Mouse (Mus musculus): ENCODE results near the gene Adamts4. TPM values are rescaled to one million over a fixed set of nuclear protein-coding genes. Genes with fewer than 3 reads are reported as not detected.
"Not testable (repeated sequence)": the region's sequence is repeated elsewhere in the genome, so short reads cannot be mapped to it uniquely, and the experiment has no call there.

The Adamts4 gene
- total and polyA plus RNA-seq, 3 experiments: 0.04 to 0.25 (median 0.09) TPM

- Histone ChIP-seq H3K4me2 (ENCODE audit: insufficient read depth, low read depth, poor library complexity, severe bottlenecking) (no peak overlapping the region), H3K27me3 (replicated peaks) (no peaks in the 10 kb centered on the region), H3K27ac (ENCODE audit: insufficient read depth, low read depth) (no peak overlapping the region), H3K9ac (ENCODE audit: insufficient read depth, low read depth) (no peak overlapping the region), H3K4me1 (ENCODE audit: control insufficient read depth in 1 of 2, insufficient read depth in 2 of 2) (peaks cover 0 to 18% of the 10 kb centered on the region in 2 experiments; a peak in 2 of 4 replicates), H3K79me2 (replicated peaks; ENCODE audit: control insufficient read depth, extremely low read depth, insufficient read depth, poor library complexity, severe bottlenecking) (no peaks in the 10 kb centered on the region), H3K36me3 (replicated peaks in 1 of 2; ENCODE audit: control insufficient read depth in 1 of 2, insufficient read depth in 1 of 2, low read length in 1 of 2) (peaks cover 86 to 94% of the 10 kb centered on the region in 2 experiments), H3K4me3 (replicated peaks in 1 of 3; ENCODE audit: low read depth in 2 of 3, low read length in 2 of 3, poor library complexity in 1 of 3) (no peak overlapping the region), H3K9me3 (replicated peaks; ENCODE audit: low read length) (no peaks in the 10 kb centered on the region)
- TF ChIP-seq SMC3 (IDR thresholded peaks at IDR 0.05; ENCODE audit: low read depth, low read length) (peak; percentile 87), KAT2A (IDR thresholded peaks at IDR 0.05; ENCODE audit: insufficient replicate concordance, low read length) (no peak), RCOR1 (conservative IDR thresholded peaks at IDR 0.05; ENCODE audit: low read depth, low read length) (no peak), RAD21 (IDR thresholded peaks at IDR 0.05; ENCODE audit: low read depth, low read length) (peak; percentile 80), CTCF (conservative IDR thresholded peaks at IDR 0.05 in 1 of 2, IDR thresholded peaks at IDR 0.05 in 1 of 2; ENCODE audit: low read depth in 2 of 2, low read length in 2 of 2) (peak; percentile 53 to 87; a peak in 3 of 4 replicates)
- dilution Hi-C loops (cut with MboI; ENCODE audit: extremely low pct_ligation_motif_present, extremely low pct_unique_long_range_greater_than_20kb, low sequenced_read_pairs): no loop called here
- peak; percentile 65 for DNase-seq (ENCODE audit: extremely low read depth)
- in situ Hi-C loops (cut with MboI; ENCODE audit: low pct_ligation_motif_present, low pct_unique_long_range_greater_than_20kb, low sequenced_read_pairs): no loop called here
These were observed 11.8 kb upstream of the Adamts4 start for GRCm38 (mm10) chr1:171238463-171238862.

DNA sequence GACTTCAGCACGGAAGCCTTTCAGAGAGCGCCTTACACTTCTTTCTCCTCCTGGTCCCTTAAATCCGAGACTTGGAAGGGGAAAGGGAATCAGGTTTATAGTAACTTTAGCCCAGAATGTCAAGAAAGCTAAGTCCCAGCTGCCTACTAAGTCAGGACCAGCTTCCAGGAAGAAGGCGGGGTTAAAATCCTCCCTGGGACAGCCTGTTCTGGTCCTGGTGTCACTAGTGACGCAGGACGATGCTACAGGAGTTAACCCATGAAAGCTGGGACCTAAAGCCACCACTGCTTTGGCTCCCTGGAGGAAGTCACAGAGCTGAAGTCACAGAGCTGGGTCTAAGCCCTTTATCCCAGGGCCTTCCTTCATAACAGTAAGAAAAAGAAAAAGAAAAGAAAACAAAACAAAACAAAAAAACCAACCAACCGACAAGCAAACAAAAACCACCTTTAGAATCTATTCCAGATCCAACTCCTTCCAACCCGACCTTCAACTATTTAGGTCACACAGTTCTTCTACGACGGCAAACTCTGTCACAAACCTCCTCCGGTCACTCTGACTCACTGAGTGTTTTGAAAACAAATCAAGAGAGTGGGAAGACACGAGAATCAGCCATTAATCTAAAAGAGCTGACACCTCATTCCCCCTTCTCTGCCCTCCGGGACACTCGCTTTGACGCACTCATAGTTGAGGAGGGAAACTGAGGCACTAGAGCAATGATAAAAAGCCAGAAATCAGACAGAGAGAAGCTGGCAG is 10.1 kb upstream of the Adamts4 start:
- in situ Hi-C loops (cut with MboI; ENCODE audit: low pct_ligation_motif_present, low pct_unique_long_range_greater_than_20kb, low sequenced_read_pairs) (no loop called here), dilution Hi-C loops (cut with MboI; ENCODE audit: extremely low pct_ligation_motif_present, extremely low pct_unique_long_range_greater_than_20kb, low sequenced_read_pairs) (no loop called here)
- Histone ChIP-seq H3K4me3 (replicated peaks in 1 of 3; ENCODE audit: low read depth in 2 of 3, low read length in 2 of 3, poor library complexity in 1 of 3) (no peak overlapping the region), H3K9me3 (replicated peaks; ENCODE audit: low read length) (no peaks in the 10 kb centered on the region), H3K9ac (ENCODE audit: insufficient read depth, low read depth) (no peak overlapping the region), H3K27me3 (replicated peaks) (no peaks in the 10 kb centered on the region), H3K36me3 (replicated peaks in 1 of 2; ENCODE audit: control insufficient read depth in 1 of 2, insufficient read depth in 1 of 2, low read length in 1 of 2) (peaks cover 84 to 96% of the 10 kb centered on the region in 2 experiments), H3K27ac (ENCODE audit: insufficient read depth, low read depth) (no peak overlapping the region), H3K4me2 (ENCODE audit: insufficient read depth, low read depth, poor library complexity, severe bottlenecking) (no peak overlapping the region), H3K4me1 (ENCODE audit: control insufficient read depth in 1 of 2, insufficient read depth in 2 of 2) (peaks cover 0 to 9% of the 10 kb centered on the region in 2 experiments; a peak in 2 of 4 replicates), H3K79me2 (replicated peaks; ENCODE audit: control insufficient read depth, extremely low read depth, insufficient read depth, poor library complexity, severe bottlenecking) (0 out of 2 replicates have a peak, but pooled peaks cover 4% of the 10 kb centered on the region)
- no peak for DNase-seq (ENCODE audit: extremely low read depth)
- TF ChIP-seq MEF2A (IDR thresholded peaks at IDR 0.05; ENCODE audit: borderline replicate concordance, low read depth, low read length): no peak

GRCm38 (mm10) chr1:171240911-171241310 is 9.3 kb upstream of the Adamts4 start:
- Histone ChIP-seq H3K9me3 (replicated peaks; ENCODE audit: low read length) (no peaks in the 10 kb centered on the region), H3K4me1 (ENCODE audit: control insufficient read depth in 1 of 2, insufficient read depth in 2 of 2) (peaks cover 0 to 14% of the 10 kb centered on the region in 2 experiments; a peak in 2 of 4 replicates), H3K36me3 (replicated peaks in 1 of 2; ENCODE audit: control insufficient read depth in 1 of 2, insufficient read depth in 1 of 2, low read length in 1 of 2) (peaks cover 77 to 94% of the 10 kb centered on the region in 2 experiments), H3K9ac (ENCODE audit: insufficient read depth, low read depth) (no peak overlapping the region), H3K4me3 (replicated peaks in 1 of 3; ENCODE audit: low read depth in 2 of 3, low read length in 2 of 3, poor library complexity in 1 of 3) (no peak overlapping the region), H3K4me2 (ENCODE audit: insufficient read depth, low read depth, poor library complexity, severe bottlenecking) (no peak overlapping the region), H3K27ac (ENCODE audit: insufficient read depth, low read depth) (no peak overlapping the region), H3K27me3 (replicated peaks) (no peaks in the 10 kb centered on the region), H3K79me2 (replicated peaks; ENCODE audit: control insufficient read depth, extremely low read depth, insufficient read depth, poor library complexity, severe bottlenecking) (peaks cover 10% of the 10 kb centered on the region)
- in situ Hi-C loops (cut with MboI; ENCODE audit: low pct_ligation_motif_present, low pct_unique_long_range_greater_than_20kb, low sequenced_read_pairs) (no loop called here), dilution Hi-C loops (cut with MboI; ENCODE audit: extremely low pct_ligation_motif_present, extremely low pct_unique_long_range_greater_than_20kb, low sequenced_read_pairs) (no loop called here)
- TF ChIP-seq HCFC1 (IDR thresholded peaks at IDR 0.05; ENCODE audit: low read depth, low read length): no peak
- TF ChIP-seq KAT2A (IDR thresholded peaks at IDR 0.05; ENCODE audit: insufficient replicate concordance, low read length): no peak
- TF ChIP-seq SMC3 (IDR thresholded peaks at IDR 0.05; ENCODE audit: low read depth, low read length): no peak
- no peak for TF ChIP-seq BHLHE40 (IDR thresholded peaks at IDR 0.05; ENCODE audit: low read depth, low read length)
- no peak for TF ChIP-seq MAFK (IDR thresholded peaks at IDR 0.05; ENCODE audit: insufficient replicate concordance, low read length)
- TF ChIP-seq CHD2 (IDR thresholded peaks at IDR 0.05; ENCODE audit: low read length): no peak
- no peak for TF ChIP-seq ETS1 (conservative IDR thresholded peaks at IDR 0.05; ENCODE audit: low read depth, low read length)
- no peak for TF ChIP-seq NELFE (IDR thresholded peaks at IDR 0.05; ENCODE audit: low read depth, low read length)
- TF ChIP-seq NRF1 (IDR thresholded peaks at IDR 0.05; ENCODE audit: low read depth, low read length): no peak
- no peak for TF ChIP-seq ZMIZ1 (IDR thresholded peaks at IDR 0.05; ENCODE audit: low read depth, low read length)
- no peak for DNase-seq (ENCODE audit: extremely low read depth)

DNA sequence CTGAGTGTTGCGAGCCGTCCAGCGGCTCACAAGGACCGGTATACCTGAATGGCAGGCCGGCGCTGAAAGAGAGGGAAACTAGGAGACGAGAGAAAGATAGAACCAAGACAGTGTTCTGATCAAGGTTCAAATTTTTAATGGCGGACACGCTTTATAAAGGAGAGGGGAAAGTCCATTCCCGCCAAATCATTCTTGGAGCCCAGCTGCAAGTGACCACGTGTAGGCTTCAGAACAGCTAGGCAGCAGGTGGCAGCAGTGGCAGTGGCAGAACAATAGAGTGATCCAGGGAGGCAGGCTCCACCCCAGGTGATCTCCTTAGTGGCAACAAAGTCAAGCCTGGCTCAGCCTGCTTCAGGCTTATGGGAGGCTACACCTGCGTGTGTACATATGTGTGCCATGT is 8.3 kb upstream of the Adamts4 start:
- in situ Hi-C loops (cut with MboI; ENCODE audit: low pct_ligation_motif_present, low pct_unique_long_range_greater_than_20kb, low sequenced_read_pairs); H3K4me2 ChIP-seq (ENCODE audit: insufficient read depth, low read depth, poor library complexity, severe bottlenecking); H3K27ac ChIP-seq (ENCODE audit: insufficient read depth, low read depth); H3K9ac ChIP-seq (ENCODE audit: insufficient read depth, low read depth); H3K27me3 ChIP-seq (replicated peaks); dilution Hi-C loops (cut with MboI; ENCODE audit: extremely low pct_ligation_motif_present, extremely low pct_unique_long_range_greater_than_20kb, low sequenced_read_pairs); DNase-seq (ENCODE audit: extremely low read depth); H3K9me3 ChIP-seq (replicated peaks; ENCODE audit: low read length); H3K4me3 ChIP-seq (replicated peaks in 1 of 3; ENCODE audit: low read depth in 2 of 3, low read length in 2 of 3, poor library complexity in 1 of 3): not testable (repeated sequence)
- H3K36me3 ChIP-seq (replicated peaks in 1 of 2; ENCODE audit: control insufficient read depth in 1 of 2, insufficient read depth in 1 of 2, low read length in 1 of 2): peaks cover 69 to 84% of the 10 kb centered on the region in 2 experiments
- peaks cover 20% of the 10 kb centered on the region for H3K79me2 ChIP-seq (replicated peaks; ENCODE audit: control insufficient read depth, extremely low read depth, insufficient read depth, poor library complexity, severe bottlenecking)
- H3K4me1 ChIP-seq (ENCODE audit: control insufficient read depth in 1 of 2, insufficient read depth in 2 of 2): peaks cover 0 to 17% of the 10 kb centered on the region in 2 experiments; a peak in 2 of 4 replicates
